Mouse (Mus musculus): ENCODE data around the gene Larp1.

Gene Larp1

DNA sequence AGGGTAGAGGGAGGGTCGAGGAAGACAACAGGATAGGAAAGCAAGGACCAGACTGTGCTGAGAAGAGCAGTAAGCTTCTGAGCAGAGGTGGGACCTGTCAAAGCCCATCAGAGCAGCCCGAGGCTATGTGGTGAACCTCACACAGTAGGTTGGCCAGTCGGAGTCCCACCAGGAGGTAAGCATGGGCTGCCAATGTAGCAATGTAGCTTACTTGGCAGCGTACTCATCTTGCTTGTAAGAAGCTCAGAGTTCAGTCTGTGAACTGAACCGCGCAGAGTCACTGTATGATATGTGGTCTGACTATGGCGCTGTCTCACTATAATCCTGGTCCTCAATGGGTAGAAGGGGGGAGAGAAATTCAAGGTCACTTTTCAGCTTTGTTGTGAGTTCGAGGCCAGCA lies 5.7 kb upstream of the Larp1 start:
- DNase-seq (ENCODE audit: low spot score in 2 of 2): no peak

DNA sequence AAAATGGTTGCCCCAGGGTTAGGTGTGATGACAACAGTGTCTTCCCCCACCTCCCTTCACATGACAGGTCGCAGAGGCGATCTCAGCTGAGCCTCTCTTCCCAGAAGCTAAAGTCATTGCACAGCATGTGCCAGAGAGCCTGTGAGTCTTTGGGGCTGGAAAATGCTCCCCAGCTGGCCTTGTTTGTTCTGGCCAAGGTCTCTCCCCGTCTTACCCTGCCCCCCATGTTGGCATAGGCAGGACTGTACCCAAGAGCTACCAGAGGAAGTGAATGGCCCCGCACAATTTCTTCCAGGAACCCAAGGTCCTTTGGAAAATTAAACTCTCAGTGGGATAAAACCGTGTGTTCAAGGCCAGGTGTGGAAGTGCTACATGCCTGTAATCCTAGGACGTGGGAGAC lies 5.1 kb upstream of the Larp1 start:
- DNase-seq (ENCODE audit: low spot score in 2 of 2): no peak

DNA sequence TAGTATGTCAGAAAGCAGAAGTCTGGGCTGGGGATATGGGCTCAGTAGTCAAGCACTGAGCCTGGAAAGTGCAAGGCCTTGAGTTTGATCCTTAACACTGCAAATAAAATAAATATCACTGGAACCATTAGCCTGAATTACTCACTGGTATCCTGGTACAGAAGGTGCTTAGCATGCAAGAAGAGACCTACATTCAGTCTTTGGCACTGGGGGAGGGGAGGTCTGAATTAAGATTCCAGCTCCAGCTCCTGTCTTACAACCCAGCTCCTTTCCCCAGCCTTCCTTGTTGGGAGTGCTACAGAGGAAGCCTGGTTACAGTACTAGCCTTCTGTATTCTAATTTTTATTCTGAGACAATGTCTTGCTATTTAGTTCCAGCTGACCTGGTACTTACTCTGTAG lies 3.8 kb upstream of the Larp1 start:
- DNase-seq (ENCODE audit: low spot score in 2 of 2): no peak

DNA sequence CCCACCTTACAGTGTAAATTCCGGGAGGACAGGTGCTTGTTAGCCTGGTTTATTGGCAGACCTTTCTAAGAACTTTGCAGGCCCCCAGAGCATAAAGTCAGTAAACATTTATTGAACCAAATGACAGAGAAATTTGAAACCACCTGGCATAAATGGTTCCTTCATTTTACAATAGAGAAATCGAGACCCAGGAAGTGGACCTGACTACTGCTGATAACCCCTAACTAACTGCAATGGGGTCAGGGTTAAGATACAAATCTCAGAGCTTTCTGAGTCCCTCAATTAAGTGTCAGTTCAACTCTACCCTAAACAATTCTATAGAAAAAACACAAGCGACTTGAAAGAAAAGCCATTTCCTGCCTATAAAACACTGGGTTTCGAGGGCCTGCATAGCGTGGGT lies 851 bp upstream of the Larp1 start:
- DNase-seq (ENCODE audit: low spot score in 2 of 2): no peak

- DNase-seq (ENCODE audit: low spot score in 2 of 2): peak; percentile 68 to 89
These were observed 320 bp upstream of the Larp1 start for GRCm38 (mm10) chr11:58008437-58009050.

GRCm38 (mm10) chr11:58009516-58010141 lies 765 bp downstream of the Larp1 start:
- peak; percentile 73 to 74 for DNase-seq (ENCODE audit: low spot score in 2 of 2)

DNA sequence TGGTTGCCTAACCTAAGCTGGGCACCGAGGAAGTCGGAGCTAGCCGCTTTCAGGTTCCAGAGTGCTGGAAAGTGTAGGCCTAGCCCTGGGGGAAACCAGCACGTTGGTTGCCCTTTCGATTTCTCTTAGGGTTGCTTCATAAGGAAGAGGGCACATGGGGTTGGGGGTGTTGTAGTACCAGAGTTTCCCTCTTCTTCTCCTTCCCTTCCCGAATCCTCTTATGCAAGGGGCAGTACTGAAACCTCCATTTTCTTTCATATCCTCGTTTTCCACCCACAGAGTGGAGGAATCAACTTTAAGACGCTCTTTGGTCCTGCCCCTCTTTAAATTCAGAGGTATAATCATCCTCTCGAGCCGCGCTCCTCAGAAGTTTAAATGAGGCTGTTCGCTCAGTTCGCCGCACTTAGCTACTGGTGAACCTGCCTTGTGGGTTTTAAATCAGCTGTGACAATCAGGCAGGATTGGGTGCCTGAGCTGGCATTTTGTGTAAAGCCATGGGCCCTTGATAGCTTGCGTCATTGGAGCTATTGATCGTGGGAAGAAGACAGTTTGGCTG lies 1.4 kb downstream of the Larp1 start:
- DNase-seq (ENCODE audit: low spot score in 2 of 2): peak; percentile 41 to 42

DNA sequence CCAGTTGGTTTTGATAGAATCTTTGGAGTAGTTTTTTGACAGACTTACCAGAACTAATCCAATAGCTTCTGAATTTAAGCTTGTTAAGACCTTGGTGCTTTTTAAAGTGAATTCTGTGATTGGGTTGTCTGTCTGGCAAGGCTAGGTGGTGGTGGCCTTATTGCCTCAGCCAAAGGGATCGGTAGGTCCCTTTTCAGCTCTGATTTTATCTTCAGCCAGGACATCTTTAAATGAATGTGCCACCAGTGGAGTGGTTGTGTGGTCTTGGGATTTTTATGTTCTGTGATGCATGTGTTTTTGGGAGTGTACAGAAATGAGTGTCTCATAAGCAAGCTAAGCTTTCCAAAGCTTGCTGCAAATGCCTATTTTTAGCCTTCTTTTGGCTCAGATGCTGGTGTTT lies 2.1 kb downstream of the Larp1 start:
- DNase-seq (ENCODE audit: low spot score in 2 of 2): no peak

GRCm38 (mm10) chr11:58011813-58012212 lies 2.9 kb downstream of the Larp1 start:
- no peak for DNase-seq (ENCODE audit: low spot score in 2 of 2)

- no peak for DNase-seq (ENCODE audit: low spot score in 2 of 2)
These were observed 3.8 kb downstream of the Larp1 start for GRCm38 (mm10) chr11:58012674-58013073.

- no peak for DNase-seq (ENCODE audit: low spot score in 2 of 2)
These were observed 4.2 kb downstream of the Larp1 start for GRCm38 (mm10) chr11:58013100-58013499.

GRCm38 (mm10) chr11:58014604-58015003 lies 5.7 kb downstream of the Larp1 start:
- DNase-seq (ENCODE audit: low spot score in 2 of 2): no peak

DNA sequence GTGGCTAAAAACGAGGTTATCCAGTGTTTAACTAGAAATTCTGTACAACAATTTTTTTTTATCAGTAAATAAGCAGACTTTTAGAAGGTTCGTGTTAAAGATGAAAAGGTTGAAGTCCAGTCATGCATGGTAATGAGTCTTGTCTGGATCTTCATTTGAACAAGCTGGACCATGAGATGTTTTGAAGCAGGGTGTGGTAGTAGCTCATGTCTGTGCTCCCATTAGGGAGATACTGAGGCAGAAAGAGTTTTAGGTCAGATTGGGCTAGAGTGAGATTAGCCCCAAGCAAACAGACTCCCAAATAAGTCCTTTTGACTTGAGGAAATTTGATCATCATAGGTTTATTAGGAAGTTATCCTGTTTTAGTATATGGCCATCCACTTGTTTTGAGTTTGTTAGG lies 6.5 kb downstream of the Larp1 start:
- DNase-seq (ENCODE audit: low spot score in 2 of 2): no peak

DNA sequence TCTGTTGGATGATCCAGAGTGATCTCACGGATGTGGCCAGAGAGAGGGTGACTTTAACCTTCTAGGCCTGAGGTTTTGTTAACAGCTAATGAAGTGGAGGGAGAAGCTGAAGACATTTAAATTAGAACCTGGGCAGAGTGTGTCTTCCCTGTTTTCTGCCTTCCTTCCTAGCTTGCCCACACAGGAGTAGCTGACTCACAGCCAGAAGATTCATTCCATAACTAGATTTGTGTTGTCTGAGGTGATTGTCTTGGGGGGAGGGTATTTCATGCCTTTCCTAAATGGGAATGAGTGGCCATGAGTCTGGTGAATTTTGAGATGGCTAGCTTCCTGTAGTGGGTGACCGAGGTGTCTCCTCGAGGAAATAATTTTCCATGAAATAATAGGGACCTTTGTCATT lies 7.5 kb downstream of the Larp1 start:
- DNase-seq (ENCODE audit: low spot score in 2 of 2): no peak

GRCm38 (mm10) chr11:58017422-58017821 lies 8.6 kb downstream of the Larp1 start:
- no peak for DNase-seq (ENCODE audit: low spot score in 2 of 2)

DNA sequence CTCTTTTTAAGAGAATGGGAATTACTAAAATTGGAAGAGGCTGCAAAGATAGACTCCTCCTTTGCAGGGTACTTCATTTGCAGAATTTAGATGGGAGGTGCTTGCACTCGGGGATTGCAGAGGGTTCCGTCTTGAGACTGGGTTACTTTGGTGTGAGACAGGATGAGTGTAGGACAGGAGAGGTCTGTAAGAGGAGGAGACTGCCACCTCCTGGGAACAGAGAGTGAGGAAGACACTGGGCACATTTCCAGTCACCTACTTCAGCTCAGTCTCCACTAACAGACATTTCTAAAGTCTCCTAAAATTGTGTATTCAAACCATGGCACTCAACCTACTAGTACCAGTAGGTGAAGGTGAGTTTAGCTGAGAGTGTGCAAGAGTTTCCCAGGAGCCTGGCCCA lies 9.4 kb downstream of the Larp1 start:
- no peak for DNase-seq (ENCODE audit: low spot score in 2 of 2)

DNA sequence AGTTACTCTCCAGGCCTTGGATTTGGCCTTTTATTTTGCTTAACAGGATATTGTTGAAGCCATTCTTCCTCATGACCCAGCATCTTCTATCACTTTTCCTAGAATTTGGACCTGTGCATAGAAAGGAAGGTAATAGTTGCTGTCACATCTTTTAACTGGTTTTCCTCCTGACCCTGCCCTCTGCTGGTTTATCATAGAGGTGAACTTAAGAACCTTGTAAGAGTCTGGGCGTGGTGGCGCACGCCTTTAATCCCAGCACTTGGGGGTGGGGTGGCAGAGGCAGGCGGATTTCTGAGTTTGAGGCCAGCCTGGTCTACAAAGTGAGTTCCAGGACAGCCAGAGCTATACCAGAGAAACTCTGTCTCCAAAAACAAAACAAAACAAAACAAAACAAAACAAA lies 9.8 kb downstream of the Larp1 start:
- DNase-seq (ENCODE audit: low spot score in 2 of 2): no peak

DNA sequence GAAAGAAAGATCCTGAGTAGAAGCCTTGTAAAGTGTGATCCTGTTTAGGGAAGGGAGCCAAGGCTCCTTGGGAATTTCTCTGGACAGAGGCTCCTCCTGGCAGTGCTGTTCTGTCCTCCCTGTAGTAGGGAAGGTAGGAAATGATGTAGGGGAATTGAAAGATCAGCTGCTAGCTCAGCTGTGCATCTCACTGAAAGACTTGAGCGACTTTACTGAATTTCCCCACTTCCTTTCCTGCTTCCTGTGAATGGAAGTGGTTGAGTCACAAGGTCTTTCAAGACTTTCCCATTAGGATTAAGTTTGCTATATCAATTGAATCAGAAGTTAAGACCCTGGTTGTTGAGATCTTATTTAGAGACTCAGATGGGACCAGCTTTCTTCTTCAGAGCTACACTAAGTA lies 12.2 kb downstream of the Larp1 start:
- DNase-seq (ENCODE audit: low spot score in 2 of 2): no peak

DNA sequence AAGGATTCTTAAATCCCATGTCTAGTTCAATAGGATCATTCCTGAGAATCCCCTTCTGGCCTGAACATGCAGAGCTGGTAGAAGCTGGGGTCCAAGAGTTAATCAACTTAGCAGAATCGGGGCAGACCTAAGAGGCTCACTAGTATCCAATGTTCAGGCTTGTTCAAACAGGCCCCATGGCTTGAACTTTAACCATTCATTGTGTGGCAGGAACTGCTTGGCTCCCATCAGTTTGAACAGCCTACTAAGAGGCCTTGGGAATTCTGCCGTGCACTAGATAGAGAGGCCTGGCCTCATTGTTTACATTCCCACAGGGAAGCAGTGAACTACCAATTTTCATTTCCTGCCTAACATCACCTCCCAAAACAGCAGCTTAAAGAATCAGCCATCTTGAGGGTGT lies 12.8 kb downstream of the Larp1 start:
- no peak for DNase-seq (ENCODE audit: low spot score in 2 of 2)

DNA sequence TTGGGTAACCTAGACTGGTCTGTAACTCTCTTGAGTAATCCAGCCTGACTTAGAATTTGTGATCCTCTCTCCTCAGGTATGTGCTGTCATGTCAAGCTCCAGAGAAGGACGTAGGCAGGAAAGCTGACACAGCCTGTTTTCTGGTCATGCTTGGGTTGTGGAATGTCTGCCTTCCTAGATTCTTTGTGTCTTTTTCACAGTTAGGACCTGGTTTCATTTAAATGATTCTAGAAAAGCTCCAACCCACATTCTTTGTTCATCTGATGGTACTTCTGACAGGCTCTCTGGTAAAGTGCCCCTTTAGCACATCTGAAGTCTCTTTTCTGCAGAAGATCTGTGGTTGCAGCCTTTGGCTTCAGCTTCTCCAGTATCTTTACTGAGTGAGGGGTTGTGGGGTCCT lies 15.4 kb downstream of the Larp1 start:
- no peak for DNase-seq (ENCODE audit: low spot score in 2 of 2)

GRCm38 (mm10) chr11:58024671-58025070 lies 15.8 kb downstream of the Larp1 start:
- no peak for DNase-seq (ENCODE audit: low spot score in 2 of 2)

GRCm38 (mm10) chr11:58025881-58026280 lies 17.0 kb downstream of the Larp1 start:
- no peak for DNase-seq (ENCODE audit: low spot score in 2 of 2)

DNA sequence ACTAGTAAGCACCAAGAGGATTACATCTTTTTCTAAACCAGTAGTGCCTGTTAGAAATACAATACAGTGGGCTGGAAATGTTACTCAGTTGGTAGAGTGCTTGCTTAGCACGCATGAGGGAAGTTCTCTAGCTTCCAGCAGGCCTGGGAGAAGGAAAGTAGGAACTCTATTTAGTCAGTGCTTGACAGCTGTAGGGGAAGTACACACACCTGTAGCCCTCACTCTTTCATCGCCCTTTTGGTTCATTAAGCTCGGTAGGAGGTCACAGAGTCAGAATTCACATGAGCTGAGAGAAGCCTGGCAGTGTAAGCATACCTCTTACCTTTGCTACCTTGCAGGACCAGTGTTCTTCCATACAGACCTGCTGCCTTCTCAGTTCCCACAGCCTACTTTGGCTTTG lies 17.5 kb downstream of the Larp1 start:
- DNase-seq (ENCODE audit: low spot score in 2 of 2): no peak

GRCm38 (mm10) chr11:58026860-58027259 lies 18.0 kb downstream of the Larp1 start:
- DNase-seq (ENCODE audit: low spot score in 2 of 2): no peak

All from spleen, postnatal 10 days (tissue).